Mouse (Mus musculus): Measurements from ENCODE around the gene Gm45521. TPM values are rescaled to one million over a fixed set of nuclear protein-coding genes. Genes with fewer than 3 reads are reported as not detected.

Gm45521 gene
- total RNA-seq (2021), result not detected
- long read RNA-seq, experiment 1, result 0 reads
- long read RNA-seq, experiment 2, result 0 reads

GRCm38 (mm10) chr14:7957049-7957448 is at the start of gene Gm45521:
Gm45521 (plus strand) TSS chr14:7957288.
- intact Hi-C loops (cut with DNase I), result no loop called here
- no peak for DNase-seq

DNA sequence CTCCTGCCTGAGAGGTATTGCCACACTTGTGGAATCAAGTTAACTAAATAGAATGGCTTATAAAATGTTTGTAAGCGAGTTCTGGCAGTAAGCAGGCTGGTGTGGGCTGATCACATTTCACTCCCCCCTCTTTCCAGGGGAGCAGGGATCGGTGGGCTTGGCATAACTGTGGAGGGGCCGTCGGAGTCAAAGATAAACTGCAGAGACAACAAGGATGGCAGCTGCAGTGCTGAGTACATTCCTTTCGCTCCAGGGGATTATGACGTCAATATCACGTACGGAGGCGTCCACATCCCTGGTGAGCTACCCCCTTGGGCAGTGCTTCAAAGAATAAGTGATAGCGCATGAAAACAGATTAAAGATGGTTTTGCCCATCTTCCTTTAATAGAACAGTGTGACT is 47.6 kb upstream of the Gm45521 start:
- no peak for DNase-seq
- intact Hi-C loops (cut with DNase I), result no loop called here

DNA sequence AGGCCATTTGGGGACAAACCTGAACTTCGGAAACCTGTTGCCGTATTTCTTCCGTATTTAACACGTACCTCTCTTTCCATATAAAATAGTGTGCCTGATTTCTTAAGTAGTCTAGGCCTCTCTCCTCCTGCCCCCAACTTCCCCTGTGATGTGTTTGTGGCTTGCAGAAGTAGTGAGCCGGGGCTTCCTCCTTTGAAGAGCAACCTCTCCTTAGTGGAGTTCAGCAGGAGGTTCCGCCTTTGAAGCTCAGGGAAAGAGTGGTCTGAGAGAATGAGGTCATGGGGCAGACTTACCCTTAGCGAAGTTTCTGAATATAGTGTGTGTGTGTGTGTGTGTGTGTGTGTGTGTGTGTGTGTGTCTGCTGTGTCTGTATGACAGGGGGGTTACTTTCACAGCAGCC is 43.2 kb upstream of the Gm45521 start:
- DNase-seq, result no peak
- intact Hi-C loops (cut with DNase I), result loop anchor here (10.0 kb wide), 1 partner anchor 99 kb away; the partner anchor contains the start of gene Flnb

- intact Hi-C loops (cut with DNase I), result loop anchor here (10.0 kb wide), 1 partner anchor 100 kb away; the partner anchor contains the start of gene Flnb
- DNase-seq, result no peak
Observed at GRCm38 (mm10) chr14:7914461-7914860, 42.6 kb upstream of the Gm45521 start.

GRCm38 (mm10) chr14:7918150-7918991 is 38.7 kb upstream of the Gm45521 start:
- intact Hi-C loops (cut with DNase I), result loop anchor here (10.0 kb wide), 1 partner anchor 104 kb away; the partner anchor contains the start of gene Flnb
- no peak for DNase-seq

DNA sequence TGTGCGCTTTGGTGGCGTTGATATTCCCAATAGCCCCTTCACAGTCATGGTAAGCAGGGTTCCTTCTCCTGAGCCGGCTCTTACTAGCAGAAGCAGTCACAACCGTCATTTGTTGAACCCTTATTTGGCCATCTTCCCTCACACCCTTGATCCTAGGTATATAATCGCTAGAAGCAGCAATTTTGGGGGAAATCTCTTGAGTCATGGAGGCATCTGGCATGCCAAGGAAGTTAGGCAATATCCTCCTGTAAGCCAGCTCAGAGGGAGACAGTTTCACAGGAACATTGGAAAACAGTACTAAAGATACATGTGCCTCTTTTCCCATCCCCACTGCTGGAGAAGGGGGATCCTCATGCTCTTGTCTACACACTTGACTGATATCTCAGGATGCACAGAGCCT is 37.8 kb upstream of the Gm45521 start:
- DNase-seq, result no peak
- intact Hi-C loops (cut with DNase I), result loop anchor here (10.0 kb wide), 1 partner anchor 105 kb away; the partner anchor contains the start of gene Flnb

GRCm38 (mm10) chr14:7919921-7920320 is 37.2 kb upstream of the Gm45521 start:
- no peak for DNase-seq
- intact Hi-C loops (cut with DNase I), result loop anchor here (10.0 kb wide), 1 partner anchor 105 kb away; the partner anchor contains the start of gene Flnb

DNA sequence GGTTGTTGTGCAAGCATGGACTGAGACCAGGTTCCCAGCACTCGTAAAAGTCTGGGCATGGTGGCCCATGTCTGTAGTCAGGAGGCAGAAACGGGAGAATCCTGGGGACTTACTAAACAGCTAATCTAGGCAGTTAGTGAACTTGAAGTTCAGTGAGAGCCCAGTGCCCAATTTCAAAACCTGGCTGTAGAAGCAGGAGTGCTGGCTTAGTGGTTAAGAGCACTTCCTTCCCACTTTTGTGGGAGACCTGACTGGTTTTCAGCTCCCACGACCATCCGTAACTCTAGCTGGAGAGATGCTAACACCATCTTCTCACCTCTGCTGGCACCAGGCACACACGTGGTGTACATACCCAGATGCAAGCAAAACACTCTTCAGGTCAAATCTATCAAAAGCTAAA is 35.6 kb upstream of the Gm45521 start:
- intact Hi-C loops (cut with DNase I), result no loop called here
- DNase-seq, result no peak

DNA sequence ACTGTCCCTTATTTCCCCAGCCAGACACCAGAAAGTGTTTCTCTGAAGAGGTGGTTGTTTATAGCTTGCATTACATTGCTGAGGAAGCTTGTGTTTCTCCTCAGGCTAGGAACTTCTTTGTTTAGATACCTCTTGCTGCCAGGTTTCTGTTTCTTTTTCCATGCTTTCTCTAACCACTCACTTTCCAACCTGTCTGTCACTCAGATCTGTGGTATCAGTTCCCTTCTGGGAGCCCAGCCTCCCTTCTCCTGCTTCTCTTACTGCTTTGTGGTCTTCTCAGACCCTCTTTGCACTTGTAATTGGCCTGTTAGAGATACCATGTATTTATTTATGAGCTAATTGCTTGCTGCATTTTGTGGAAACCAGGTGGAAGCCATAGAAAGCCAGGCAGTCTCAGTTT is 33.5 kb upstream of the Gm45521 start:
- DNase-seq, result no peak
- intact Hi-C loops (cut with DNase I), result no loop called here

DNA sequence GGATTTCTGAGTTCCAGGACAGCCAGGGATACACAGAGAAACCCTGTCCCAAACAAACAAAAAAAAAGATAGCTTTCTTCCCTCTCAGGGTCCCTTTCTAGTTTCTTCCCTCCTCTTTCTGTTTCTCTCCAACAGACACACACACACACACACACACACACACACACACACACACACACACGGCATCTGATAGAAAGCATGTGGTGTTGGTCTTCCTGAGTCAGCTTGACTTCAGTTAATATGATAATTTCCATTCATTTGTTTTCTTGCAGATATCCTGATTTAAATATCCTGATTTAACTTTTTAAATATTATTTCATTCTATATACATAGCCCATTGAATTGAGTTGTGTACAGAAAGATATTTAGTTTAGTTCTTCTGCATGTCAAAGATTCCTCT is 28.7 kb upstream of the Gm45521 start:
- intact Hi-C loops (cut with DNase I), result no loop called here
- no peak for DNase-seq

GRCm38 (mm10) chr14:7929029-7929428 is 28.1 kb upstream of the Gm45521 start:
- intact Hi-C loops (cut with DNase I), result no loop called here
- no peak for DNase-seq

DNA sequence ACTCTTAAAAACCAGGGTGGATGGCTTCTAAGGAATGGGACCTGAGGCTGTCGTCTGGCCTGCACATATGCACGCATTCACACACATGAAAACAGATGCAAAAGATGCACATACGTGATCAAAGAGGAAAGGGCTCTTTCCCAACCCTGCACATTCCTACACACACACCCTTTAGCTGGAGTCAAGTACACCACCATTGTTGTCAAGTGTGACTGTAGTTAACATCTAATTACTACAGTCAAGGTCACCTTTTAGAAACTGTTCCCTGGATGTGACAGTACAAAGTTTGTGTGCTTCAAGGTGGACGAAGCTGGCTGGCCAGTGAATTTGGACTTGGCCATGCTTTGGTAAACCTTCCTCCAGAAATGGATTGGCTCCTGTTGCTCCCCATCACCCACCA is 24.9 kb upstream of the Gm45521 start:
- intact Hi-C loops (cut with DNase I), result no loop called here
- no peak for DNase-seq

DNA sequence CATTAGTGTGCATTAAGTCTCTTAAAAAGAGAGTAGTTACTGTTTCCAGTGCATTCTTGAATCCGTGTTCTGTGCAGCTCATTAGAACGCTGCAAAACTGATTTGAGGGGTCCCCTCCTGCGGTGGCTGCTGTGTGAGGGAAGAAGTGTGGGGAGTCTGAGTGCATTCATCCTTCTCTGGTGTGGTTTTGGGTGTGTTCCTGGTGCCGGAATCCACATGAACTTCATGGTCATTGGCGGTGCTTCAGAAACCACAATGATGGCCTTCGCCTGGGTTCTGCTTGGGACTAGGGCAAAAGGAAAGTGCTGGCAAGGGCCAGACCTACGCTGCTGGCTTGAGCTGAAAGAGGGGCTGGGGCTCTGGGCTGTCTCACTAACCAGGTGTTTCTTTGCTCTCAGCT is 22.9 kb upstream of the Gm45521 start:
- intact Hi-C loops (cut with DNase I), result no loop called here

GRCm38 (mm10) chr14:7937052-7937630 is 19.9 kb upstream of the Gm45521 start:
- no peak for DNase-seq
- intact Hi-C loops (cut with DNase I), result loop anchor here (5.0 kb wide), 1 partner anchor 120 kb away; the partner anchor contains the start of gene Flnb

More for the DNA sequence above, 22.9 kb upstream of the Gm45521 start:
- no peak for DNase-seq

DNA sequence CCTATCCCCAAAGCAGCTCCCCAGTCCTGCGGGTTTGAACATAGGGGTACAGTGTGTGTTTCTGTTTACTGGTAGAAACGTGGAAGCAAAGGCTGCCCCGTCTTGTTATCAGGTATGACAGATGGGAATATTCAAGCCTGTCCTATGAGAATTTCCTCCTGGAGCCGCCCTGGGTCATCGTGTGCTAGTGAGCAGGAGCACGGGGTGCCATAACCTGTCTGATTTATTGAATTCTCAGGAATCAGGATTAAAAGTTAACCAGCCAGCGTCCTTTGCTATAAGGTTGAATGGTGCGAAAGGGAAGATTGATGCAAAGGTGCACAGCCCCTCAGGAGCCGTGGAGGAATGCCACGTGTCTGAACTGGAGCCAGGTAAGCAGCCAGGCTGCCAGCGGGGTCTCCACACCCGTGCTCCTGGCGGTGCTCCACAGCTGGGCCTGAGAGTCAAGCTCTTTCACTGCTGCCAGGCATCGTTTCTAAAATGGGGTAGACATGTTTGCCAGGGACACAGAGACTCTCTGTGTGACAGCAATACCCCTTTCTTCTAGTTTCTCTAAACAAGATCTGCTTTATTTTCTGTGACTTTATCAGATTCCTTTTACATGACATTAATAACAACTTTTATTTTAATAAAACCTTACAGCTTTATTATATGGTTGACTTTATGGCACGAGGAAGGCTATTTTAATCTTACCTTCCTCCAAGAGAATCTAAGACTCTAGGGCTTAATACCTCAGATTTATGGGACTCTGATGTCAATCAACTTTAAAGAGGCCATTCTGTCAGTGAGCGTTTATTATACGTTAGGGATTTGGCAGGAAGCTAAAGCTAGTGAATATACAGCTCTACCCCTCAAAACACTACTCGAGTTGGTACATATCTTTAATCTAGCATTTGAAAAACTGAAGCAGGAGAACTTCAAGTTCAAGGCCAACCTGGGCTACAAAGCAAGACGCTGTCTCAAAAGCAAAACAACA is 18.0 kb upstream of the Gm45521 start:
- intact Hi-C loops (cut with DNase I), result loop anchor here (5.0 kb wide), 1 partner anchor 122 kb away; the partner anchor contains the start of gene Flnb
- no peak for DNase-seq

DNA sequence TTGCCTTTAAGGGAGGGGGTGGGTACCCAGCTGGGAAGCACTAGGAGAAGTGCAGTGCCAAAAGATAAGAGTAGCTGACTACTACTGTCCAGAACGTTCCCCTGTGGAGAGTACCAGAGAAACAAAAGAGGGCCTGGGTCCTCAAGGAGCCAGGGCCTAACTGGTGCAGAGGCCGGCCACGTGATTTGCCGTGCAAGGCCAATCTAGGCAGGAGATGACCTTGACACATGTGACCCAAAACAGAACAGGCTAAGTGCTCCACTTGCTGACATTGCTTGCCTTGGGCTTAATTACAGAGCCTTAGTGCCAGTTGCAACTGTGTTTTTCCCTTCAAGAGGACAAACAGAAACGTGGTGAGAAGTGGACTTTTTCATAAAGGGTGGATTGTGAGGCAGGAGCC is 15.7 kb upstream of the Gm45521 start:
- DNase-seq, result no peak
- intact Hi-C loops (cut with DNase I), result no loop called here

DNA sequence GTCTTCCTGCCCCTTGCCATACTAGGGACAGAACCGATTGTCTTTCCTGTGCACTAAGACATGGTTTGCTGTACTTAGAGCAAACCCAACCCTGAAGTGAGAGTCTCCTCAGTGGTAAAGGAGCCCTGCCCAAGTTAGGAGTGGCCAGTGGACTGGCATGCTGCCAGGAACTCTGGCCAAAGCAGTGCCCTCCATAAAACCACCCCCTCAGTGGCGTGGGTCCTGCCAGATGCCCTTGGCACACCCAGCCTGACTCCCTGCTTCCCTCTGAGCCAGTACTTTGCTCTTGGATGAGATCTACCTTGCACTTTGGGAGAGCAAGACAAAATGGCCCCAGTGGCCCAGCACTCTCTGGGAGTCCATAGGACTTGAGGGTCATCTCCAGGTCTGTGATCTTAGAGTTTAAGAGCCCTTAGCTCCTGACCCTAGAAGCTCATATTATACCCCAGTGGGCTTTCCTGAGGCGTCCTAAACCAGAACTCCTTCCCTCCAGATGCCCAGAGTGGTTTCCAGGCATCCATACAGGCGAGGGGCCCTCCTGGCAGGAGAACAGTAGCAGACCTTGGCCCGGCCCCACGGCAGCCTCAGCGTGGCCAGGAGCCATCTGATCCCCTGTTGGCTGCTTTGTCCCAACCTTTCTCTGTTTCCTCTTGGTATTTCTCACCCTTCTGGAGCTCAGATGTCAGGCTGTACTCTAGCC is 13.8 kb upstream of the Gm45521 start:
- intact Hi-C loops (cut with DNase I), result no loop called here
- peak; percentile 41 to 46 for DNase-seq

DNA sequence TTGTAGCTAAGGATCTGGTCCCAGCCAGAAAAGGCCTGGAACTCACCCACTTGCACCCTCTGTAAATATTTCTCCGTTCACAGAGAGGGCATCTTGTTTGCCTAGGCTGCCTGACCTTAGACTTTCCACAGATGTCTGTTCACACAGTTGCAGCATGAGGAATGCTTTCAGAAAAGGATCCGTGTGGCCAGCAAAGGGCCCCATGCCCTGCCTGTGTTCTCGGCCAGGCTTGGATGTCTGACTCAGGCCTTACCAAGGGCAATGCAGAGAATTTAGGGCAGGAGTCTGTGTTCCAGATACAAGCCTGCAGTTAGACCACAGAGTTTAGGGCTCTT is 13.3 kb upstream of the Gm45521 start:
- intact Hi-C loops (cut with DNase I), result no loop called here
- DNase-seq, result no peak

GRCm38 (mm10) chr14:7944349-7945039 is 12.6 kb upstream of the Gm45521 start:
- peak in 1 of 2 experiments; percentile 28 for DNase-seq
- intact Hi-C loops (cut with DNase I), result no loop called here

Measured in heart, postnatal 14 days (tissue).